Mouse (Mus musculus): ENCODE data around the gene Eda.

DNA sequence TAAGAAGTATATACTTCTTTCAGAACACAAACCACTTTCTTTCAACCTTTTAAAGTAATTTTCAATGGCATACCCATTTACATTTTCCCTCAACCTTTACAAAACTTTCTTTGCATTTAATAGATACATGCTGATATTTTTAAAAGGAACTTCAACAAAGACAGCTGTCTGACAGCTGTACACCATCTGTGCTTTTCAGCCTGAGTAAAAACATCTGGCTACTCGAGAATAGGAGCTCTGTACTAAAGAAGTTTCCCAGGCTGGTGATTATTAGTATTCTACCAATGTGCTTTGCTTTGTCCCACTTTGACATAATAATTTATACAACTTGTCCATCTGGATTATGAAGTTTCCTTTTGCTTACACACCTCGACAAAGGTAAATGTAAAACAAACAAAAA, 219.9 kb downstream of the Eda start:
- TF ChIP-seq POLR2A (IDR thresholded peaks at IDR 0.05; ENCODE audit: low read depth, low read length): no peak
- no peak for TF ChIP-seq USF1 (IDR thresholded peaks at IDR 0.05; ENCODE audit: low read depth, low read length)
- no peak for TF ChIP-seq NELFE (IDR thresholded peaks at IDR 0.05; ENCODE audit: low read depth, low read length)
- TF ChIP-seq TCF12 (IDR thresholded peaks at IDR 0.05; ENCODE audit: low read depth, low read length): no peak
- no peak for TF ChIP-seq CTCF (conservative IDR thresholded peaks at IDR 0.05 in 1 of 2, IDR thresholded peaks at IDR 0.05 in 1 of 2; ENCODE audit: low read depth in 2 of 2, low read length in 2 of 2)
- TF ChIP-seq EP300 (IDR thresholded peaks at IDR 0.05; ENCODE audit: low read length): no peak
- no peak for TF ChIP-seq E2F4 (IDR thresholded peaks at IDR 0.05; ENCODE audit: insufficient replicate concordance, low read depth, low read length)

Measured in CH12.LX (cell line).